Mouse (Mus musculus) urinary bladder, postnatal 10 days (tissue): ENCODE measurements around the gene Isy1.

Experiments used
- DNase-seq: peaks from one replicate; pipeline ENCODE4 v3.0.0; 2022; ENCODE audit warnings: low spot score

Gene Isy1

DNA sequence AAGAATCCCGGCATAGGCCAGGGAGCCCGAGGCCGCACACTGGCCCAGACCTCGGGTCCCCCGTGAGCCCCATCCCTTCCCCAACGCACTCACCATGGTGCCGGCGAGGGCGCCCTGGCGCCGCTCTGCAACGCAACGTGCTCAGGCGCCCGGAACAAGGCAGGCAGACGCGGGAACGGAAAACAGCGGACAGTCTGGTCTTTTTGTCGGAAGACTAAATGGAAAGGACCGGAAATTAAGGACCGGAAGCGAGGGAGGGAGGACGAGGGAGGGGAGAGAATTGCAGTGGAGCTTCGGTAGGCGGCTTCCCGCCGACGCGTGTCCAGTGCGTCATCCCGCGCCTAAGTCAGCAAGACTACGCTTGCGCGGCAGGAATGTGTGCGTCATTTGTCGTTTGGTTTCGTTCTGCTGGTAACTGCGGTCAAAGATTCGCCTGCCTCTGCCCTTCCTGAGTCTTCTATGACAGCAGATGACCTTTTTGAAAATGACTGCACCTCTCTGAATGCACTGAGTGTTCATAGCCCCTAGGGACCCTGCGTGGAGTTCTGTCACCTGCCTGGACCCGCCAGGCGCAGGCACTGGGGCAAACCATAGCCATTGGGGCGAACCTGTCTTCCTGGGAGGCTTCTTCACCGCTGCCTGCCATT lies at the start of gene Isy1:
Gene Isy1 (minus strand): TSS at position 248 of the 647 bp plus-strand sequence.
- peak; percentile 72 for DNase-seq

DNA sequence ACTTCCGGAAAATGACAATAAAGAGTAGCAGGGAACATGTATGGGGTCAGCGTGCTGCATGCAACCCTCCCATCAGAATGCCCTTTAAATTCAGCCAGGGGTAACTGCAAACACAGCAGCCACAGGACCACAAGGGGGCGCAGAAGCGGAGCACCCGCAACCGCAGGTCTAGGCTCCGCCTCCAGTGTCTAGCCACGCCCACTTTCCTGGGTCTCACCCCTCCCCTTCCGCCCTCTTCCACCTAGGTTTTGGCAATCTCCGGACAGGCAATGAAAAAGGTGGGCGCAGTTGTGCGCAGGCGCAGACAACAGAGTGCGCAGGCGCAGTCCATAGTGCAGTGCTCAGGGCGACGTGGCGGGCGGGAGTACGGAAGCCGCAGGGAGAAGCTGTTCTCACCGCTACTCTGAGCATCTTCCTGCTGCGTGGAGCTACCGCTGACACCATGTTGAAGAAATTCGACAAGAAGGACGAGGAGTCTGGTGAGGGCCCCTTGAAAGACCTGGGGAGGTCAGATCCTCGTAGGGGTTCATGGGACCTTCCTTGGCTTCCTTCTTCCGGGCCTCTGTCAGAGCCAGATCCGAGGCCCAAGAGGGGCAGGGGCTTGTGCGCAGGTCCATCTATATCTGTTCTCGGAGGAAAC lies 49.1 kb upstream of the Isy1 start, which contains the start of gene Copg1:
Gene Copg1 (plus strand): TSS at position 221 of the 640 bp plus-strand sequence.
- DNase-seq: peak; percentile 99

- DNase-seq: no peak
Observed at GRCm38 (mm10) chr6:87886721-87887120, 48.1 kb upstream of the Isy1 start.

DNA sequence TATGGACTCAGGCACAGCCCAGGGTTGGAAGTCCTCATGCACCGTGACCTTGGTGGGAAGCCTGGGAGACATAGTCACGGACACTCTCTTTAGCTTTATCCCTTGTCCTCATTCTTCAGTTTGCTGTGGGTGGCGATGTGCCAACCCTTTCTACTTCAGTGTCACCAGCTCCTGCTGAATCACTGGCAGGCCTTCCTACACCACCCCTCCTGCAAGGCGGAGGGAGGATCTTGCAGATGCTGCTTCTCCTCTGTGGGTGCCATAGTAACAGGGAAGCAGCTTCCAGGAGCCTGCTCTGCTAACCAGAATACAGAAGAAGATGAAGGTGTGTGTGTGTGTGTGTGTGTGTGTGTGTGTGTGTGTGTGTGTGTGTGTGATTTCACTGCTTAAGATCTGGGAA lies 44.2 kb upstream of the Isy1 start:
- DNase-seq: no peak

DNA sequence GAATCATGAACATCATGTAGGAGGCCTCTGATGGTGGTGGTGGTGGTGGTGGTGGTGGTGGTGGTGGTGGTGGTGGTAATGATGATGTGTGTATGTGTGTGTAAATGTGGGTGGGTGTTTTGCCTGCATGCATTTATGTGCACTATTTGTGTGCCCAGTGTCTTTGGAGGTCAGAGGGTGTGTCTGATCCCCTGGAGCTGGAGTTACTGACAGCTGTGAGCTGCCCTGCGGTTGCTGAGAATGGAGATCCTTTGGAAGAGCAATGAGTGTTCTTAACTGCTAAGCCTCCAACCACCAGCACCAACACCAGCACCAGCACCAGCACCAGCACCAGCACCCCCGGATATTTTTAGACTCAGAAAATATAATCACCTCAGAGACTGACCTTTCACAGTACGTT lies 43.6 kb upstream of the Isy1 start:
- no peak for DNase-seq

GRCm38 (mm10) chr6:87879628-87880027 lies 41.0 kb upstream of the Isy1 start:
- DNase-seq: no peak

- DNase-seq: no peak
Observed at GRCm38 (mm10) chr6:87879010-87879409, 40.4 kb upstream of the Isy1 start.

- DNase-seq: no peak
Observed at GRCm38 (mm10) chr6:87876068-87876643, 37.6 kb upstream of the Isy1 start.

DNA sequence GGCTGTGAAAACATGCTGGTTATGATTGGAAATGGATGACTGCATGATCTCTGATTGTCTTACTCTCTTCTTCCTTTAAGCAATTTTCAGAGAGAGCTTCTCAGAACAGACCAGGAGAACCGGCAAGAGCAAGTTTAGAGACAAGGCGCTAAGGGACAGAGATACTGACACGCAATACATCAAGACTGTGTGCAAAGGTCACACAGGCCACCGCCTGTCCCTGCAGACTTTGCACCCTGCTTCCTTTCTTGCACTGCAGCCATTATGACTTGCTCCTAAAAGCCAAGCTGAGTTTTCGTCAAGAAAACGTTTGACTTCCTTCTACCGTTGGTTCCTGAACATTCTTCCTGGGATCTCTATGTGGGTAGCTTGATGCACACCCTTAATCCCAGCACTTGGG lies 37.0 kb upstream of the Isy1 start:
- DNase-seq: no peak

- no peak for DNase-seq
Observed at GRCm38 (mm10) chr6:87875083-87875482, 36.5 kb upstream of the Isy1 start.

- DNase-seq: no peak
Observed at GRCm38 (mm10) chr6:87873963-87874362, 35.4 kb upstream of the Isy1 start.

- DNase-seq: no peak
Observed at GRCm38 (mm10) chr6:87873104-87873503, 34.5 kb upstream of the Isy1 start.

DNA sequence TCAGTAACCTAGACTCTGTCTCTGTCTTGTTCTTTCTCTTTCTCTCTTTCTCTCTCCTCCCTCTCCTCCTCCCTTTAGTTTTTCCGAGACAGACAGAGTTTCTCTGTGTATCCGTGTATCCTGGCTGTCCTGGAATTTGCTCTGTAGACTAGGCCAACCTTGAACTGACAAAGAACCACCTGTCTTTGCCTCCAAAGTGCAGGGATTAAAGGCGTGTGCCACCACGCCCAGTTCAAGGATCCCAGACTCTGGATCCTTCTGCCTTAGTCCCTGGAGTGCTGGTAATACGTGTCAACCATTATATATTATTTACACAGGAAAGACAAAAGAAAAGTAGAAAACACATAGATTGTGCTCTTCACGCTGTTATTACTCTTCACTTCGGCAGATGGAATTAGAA lies 32.6 kb upstream of the Isy1 start:
- no peak for DNase-seq

DNA sequence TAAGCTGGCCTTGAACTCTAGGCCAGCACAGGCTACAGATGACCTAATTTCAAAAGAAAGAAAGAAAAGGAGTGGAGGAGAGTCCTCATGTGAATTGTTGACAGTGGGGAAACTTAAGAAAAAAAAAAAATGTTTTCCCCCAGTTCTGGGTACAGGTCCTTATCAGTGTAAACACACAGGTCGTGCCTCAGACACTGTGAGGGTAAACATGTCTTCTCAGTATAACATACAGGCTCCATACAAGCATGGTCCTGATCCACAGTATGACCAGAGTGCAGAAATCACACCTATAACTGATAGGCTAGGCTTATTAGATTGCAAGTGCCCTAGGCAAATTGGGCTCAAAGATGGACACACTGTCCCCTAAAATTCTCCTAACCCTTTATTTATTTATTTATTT lies 31.8 kb upstream of the Isy1 start:
- DNase-seq: no peak

- DNase-seq: peak; percentile 41
Observed at GRCm38 (mm10) chr6:87868871-87869506, 30.4 kb upstream of the Isy1 start.

GRCm38 (mm10) chr6:87867256-87867655 lies 28.7 kb upstream of the Isy1 start:
- DNase-seq: no peak

- DNase-seq: no peak
Observed at GRCm38 (mm10) chr6:87866211-87866610, 27.6 kb upstream of the Isy1 start.

DNA sequence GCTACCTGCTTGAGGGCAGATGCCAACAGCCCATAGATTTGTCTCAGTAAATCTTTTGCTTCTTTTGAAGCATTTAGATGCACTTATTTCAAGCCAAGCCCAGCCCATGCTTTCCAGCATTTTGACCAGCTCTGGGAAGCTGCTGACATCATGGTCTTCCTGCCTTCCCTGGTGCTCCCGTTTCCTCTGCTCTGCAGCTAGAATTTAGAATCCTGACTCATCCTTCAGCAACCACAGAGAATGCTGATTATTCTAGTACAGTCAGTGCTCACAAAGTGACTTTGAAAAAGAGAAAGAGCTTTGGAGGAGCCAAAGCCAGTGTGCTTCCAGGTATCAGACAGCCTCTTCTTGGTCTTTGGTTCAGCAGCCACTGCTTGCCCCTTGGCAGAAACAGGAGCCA lies 18.5 kb upstream of the Isy1 start:
- no peak for DNase-seq

- no peak for DNase-seq
Observed at GRCm38 (mm10) chr6:87853446-87853845, 14.8 kb upstream of the Isy1 start.

DNA sequence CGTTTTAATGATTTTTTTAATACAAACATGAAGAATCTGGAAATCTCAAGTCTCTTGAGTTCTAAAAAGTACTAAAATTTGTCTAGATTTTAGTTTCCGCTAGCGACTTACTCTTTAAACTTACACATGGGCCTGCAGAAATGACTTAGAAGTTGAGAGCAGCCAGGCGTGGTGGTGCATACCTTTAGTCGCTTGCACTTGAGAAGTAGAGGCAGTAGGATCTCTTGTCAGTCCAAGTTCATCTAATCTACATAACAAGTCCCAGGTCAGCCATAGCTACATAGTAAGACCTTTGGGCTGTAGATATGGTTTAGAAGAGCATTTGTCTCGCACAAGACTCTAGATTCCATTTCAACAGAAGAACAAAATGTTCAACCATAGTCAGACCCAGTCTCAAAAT lies 13.3 kb upstream of the Isy1 start:
- DNase-seq: no peak

- DNase-seq: peak; percentile 87
Observed at GRCm38 (mm10) chr6:87850900-87851614, 12.5 kb upstream of the Isy1 start, which contains the start of gene Cnbp. Gene Cnbp (minus strand): TSS chr6:87851106.

DNA sequence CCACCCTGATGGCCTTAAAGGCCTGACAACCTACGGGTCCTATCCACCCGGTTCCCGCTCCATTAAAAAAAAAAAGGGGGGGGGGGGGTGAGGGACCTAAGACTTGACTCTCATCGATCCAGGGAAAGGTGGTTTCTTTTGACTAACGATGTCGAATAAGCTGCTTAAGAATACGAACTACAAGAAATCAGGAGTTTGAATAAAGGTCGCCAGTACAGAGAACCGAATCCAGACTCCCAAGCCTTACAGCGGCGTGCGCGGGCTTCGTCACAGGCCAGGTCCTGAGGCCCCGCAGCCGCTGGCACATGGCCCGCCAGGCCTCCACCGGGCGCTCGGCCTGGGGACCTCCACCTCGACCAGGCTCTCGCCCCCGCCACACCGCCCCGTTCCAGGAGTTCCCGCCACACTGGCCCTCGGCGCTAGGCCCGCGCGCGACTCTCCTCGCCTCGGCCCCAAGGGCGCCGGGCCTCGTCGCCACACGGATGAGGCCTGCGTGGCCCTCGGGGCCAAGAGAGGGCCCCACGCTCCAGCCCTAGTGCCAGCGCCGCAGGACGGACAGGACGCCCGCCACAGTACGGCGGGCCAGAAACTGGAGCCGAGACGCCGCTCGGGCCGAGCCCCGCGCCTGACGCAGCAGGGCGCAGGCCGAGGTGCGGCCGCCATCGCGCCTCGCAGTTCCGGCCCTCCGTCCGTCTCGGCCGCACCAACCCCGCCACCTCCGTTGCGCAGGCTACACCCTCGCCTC lies 11.7 kb upstream of the Isy1 start:
- no peak for DNase-seq
